Mouse (Mus musculus): Measurements from ENCODE around the gene Brip1.

- TF ChIP-seq POLR2A (IDR thresholded peaks at IDR 0.05; ENCODE audit: extremely low read depth, insufficient read depth, low read length) (no peak), CTCF (IDR thresholded peaks at IDR 0.05; ENCODE audit: extremely low read depth, insufficient read depth, low read length) (no peak)
Observed at GRCm38 (mm10) chr11:86160251-86160650, 40.7 kb downstream of the Brip1 start.
